Mouse (Mus musculus): ENCODE results near the gene Pkd2l1. TPM values are rescaled to one million over a fixed set of nuclear protein-coding genes. Genes with fewer than 3 reads are reported as not detected.

Gene Pkd2l1
- not detected for polyA plus RNA-seq (2014; fragmentation: Illumina TruSeq; extraction: RNeasy Lipid Tissue Mini Kit (QIAGEN cat#74804))

GRCm38 (mm10) chr19:44192342-44192741, at the start of gene Pkd2l1:
Pkd2l1 (minus strand) TSS chr19:44192442.

GRCm38 (mm10) chr19:44203015-44203564, 10.8 kb upstream of the Pkd2l1 start, which contains the start of gene Scd3:
Scd3 (plus strand) TSS chr19:44203269.

GRCm38 (mm10) chr19:44145702-44146567, 46.3 kb downstream of the Pkd2l1 start, which contains the start of gene Bloc1s2:
Bloc1s2 (minus strand) TSS chr19:44146446.

GRCm38 (mm10) chr19:44135072-44135959, 56.9 kb downstream of the Pkd2l1 start, which contains the start of gene Cwf19l1:
Cwf19l1 (minus strand) TSS chr19:44135876.

GRCm38 (mm10) chr19:44106831-44107660, 85.2 kb downstream of the Pkd2l1 start, which contains the start of gene Chuk:
Chuk (minus strand) TSS chr19:44107480.

Other genes with a start within 250 kb of the Pkd2l1 start
- gene Cpn1, start 205.9 kb downstream of the Pkd2l1 start, polyA plus RNA-seq (2014; fragmentation: Illumina TruSeq; extraction: RNeasy Lipid Tissue Mini Kit (QIAGEN cat#74804)), result not detected
- gene Cyp2c23, start 163.2 kb downstream of the Pkd2l1 start, polyA plus RNA-seq (2014; fragmentation: Illumina TruSeq; extraction: RNeasy Lipid Tissue Mini Kit (QIAGEN cat#74804)), result 0.94 TPM
- 60.7 TPM for gene Erlin1, start 122.7 kb downstream of the Pkd2l1 start, polyA plus RNA-seq (2014; fragmentation: Illumina TruSeq; extraction: RNeasy Lipid Tissue Mini Kit (QIAGEN cat#74804))
- gene Chuk, start 85.0 kb downstream of the Pkd2l1 start, polyA plus RNA-seq (2014; fragmentation: Illumina TruSeq; extraction: RNeasy Lipid Tissue Mini Kit (QIAGEN cat#74804)), result 119 TPM
- 17.5 TPM for gene Cwf19l1, start 56.6 kb downstream of the Pkd2l1 start, polyA plus RNA-seq (2014; fragmentation: Illumina TruSeq; extraction: RNeasy Lipid Tissue Mini Kit (QIAGEN cat#74804))
- 28.5 TPM for gene Bloc1s2, start 46.0 kb downstream of the Pkd2l1 start, polyA plus RNA-seq (2014; fragmentation: Illumina TruSeq; extraction: RNeasy Lipid Tissue Mini Kit (QIAGEN cat#74804))
- gene Scd3, start 10.8 kb upstream of the Pkd2l1 start, polyA plus RNA-seq (2014; fragmentation: Illumina TruSeq; extraction: RNeasy Lipid Tissue Mini Kit (QIAGEN cat#74804)), result 1.3 TPM
- 628 TPM for gene Scd2, start 101.2 kb upstream of the Pkd2l1 start, polyA plus RNA-seq (2014; fragmentation: Illumina TruSeq; extraction: RNeasy Lipid Tissue Mini Kit (QIAGEN cat#74804))
- gene Scd4, start 140.7 kb upstream of the Pkd2l1 start, polyA plus RNA-seq (2014; fragmentation: Illumina TruSeq; extraction: RNeasy Lipid Tissue Mini Kit (QIAGEN cat#74804)), result 0.48 TPM
- gene Scd1, start 215.4 kb upstream of the Pkd2l1 start, polyA plus RNA-seq (2014; fragmentation: Illumina TruSeq; extraction: RNeasy Lipid Tissue Mini Kit (QIAGEN cat#74804)), result 107 TPM

Data from ovary, adult 10 weeks (tissue).